ENCODE assay signal across 10 mouse cellular contexts in the genomic region with DNA sequence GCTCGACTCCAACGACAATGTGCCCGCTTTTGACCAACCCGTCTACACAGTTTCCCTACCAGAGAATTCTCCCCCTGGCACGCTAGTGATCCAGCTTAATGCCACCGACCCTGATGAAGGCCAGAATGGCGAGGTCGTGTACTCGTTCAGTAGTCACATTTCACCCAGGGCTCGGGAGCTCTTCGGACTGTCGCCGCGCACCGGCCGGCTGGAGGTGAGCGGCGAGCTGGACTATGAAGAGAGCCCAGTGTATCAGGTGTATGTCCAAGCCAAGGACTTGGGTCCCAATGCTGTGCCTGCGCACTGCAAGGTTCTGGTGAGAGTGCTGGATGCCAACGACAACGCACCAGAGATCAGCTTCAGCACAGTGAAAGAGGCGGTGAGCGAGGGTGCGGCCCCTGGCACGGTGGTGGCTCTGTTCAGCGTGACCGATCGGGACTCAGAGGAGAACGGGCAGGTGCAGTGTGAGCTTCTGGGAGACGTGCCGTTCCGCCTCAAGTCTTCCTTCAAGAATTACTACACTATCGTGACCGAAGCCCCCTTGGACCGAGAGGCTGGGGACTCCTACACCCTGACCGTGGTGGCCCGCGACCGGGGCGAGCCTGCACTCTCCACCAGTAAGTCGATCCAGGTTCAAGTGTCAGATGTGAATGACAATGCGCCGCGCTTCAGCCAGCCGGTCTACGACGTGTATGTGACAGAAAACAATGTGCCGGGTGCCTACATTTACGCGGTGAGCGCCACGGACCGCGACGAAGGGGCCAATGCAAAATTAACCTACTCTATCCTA. TPM values are rescaled to one million over a fixed set of nuclear protein-coding genes. Genes with fewer than 3 reads are reported as not detected.
DNase-seq lines count a peak whose midpoint lies in the region; ATAC-seq and TF ChIP-seq lines count a peak whose summit lies in the region.
"Had no signal": no experiment of that assay in that cellular context is flagged by ENCODE, and none has a peak within 500 bp of the region (broad histone marks: within the 10 kb centered on the region; RNA-seq: fewer than 3 reads in every experiment).

No protein-coding gene starts in this region.

- DNase-seq in gastrocnemius, postnatal 25 days: peak; percentile 6
- DNase-seq in gastrocnemius, adult 18-20 months (ENCODE audit: low spot score): no peak
- DNase-seq in 3134 (ENCODE audit: extremely low read depth, insufficient read length, low spot score): peak; percentile 27
- DNase-seq in cerebellum, postnatal 4 days (ENCODE audit: low spot score in 2 of 2): peak; percentile 19 to 22
- DNase-seq in hindbrain, embryonic 11.5 days (ENCODE audit: low spot score): peak; percentile 68
- no peak for DNase-seq in limb, embryonic 14.5 days (ENCODE audit: low spot score)
- DNase-seq in right cerebral cortex, adult 2 months (ENCODE audit: low spot score in 2 of 2): peak; percentile 44 to 67
- no peak for DNase-seq in urinary bladder, postnatal 25 days (ENCODE audit: low spot score)

- peak overlapping the region; percentile 61 for H3K4me3 ChIP-seq in hindbrain, embryonic 11.5 days (ENCODE audit: low read depth, low read length)
- peak overlapping the region; percentile 70 for H3K4me3 ChIP-seq in limb, embryonic 14.5 days (replicated peaks; ENCODE audit: low read length)
- H3K4me3 ChIP-seq: heart, adult 2 months had no signal

- no peak for TF ChIP-seq POLR2A in limb, embryonic 14.5 days (IDR thresholded peaks at IDR 0.05; ENCODE audit: borderline replicate concordance, extremely low read depth, insufficient read depth, insufficient read length)

- no peaks in the 10 kb centered on the region for H3K36me3 ChIP-seq in hindbrain, embryonic 11.5 days (ENCODE audit: control insufficient read depth, insufficient read depth, low read length)
- H3K36me3 ChIP-seq in limb, embryonic 14.5 days (ENCODE audit: control insufficient read depth, insufficient read depth, low read length): no peaks in the 10 kb centered on the region
- H3K36me3 ChIP-seq: G1E had no signal

- peak overlapping the region; percentile 49 for H3K9ac ChIP-seq in hindbrain, embryonic 11.5 days (ENCODE audit: low read depth, low read length)
- peak overlapping the region; percentile 55 for H3K9ac ChIP-seq in limb, embryonic 14.5 days (ENCODE audit: low read depth, low read length, severe bottlenecking)

- no peak overlapping the region for H3K27ac ChIP-seq in hindbrain, embryonic 11.5 days (ENCODE audit: low read depth, low read length)
- H3K27ac ChIP-seq in limb, embryonic 14.5 days (replicated peaks; ENCODE audit: low read depth, low read length): no peak overlapping the region
- H3K27ac ChIP-seq: heart, adult 2 months had no signal

- no peaks in the 10 kb centered on the region for H3K9me3 ChIP-seq in hindbrain, embryonic 11.5 days (ENCODE audit: control insufficient read depth, low read length)
- no peaks in the 10 kb centered on the region for H3K9me3 ChIP-seq in limb, embryonic 14.5 days (ENCODE audit: control insufficient read depth, low read length)

- peaks cover 18% of the 10 kb centered on the region for H3K27me3 ChIP-seq in hindbrain, embryonic 11.5 days (ENCODE audit: control insufficient read depth, insufficient read depth, low read length)
- peaks cover 16% of the 10 kb centered on the region for H3K27me3 ChIP-seq in limb, embryonic 14.5 days (ENCODE audit: control insufficient read depth, insufficient read depth, low read length)

- H3K4me1 ChIP-seq in hindbrain, embryonic 11.5 days (replicated peaks; ENCODE audit: control insufficient read depth, insufficient read depth, low read length): peaks cover 4% of the 10 kb centered on the region; the same call in 1 of the 2 replicates
- peaks cover 13% of the 10 kb centered on the region; the same call in 1 of the 2 replicates for H3K4me1 ChIP-seq in limb, embryonic 14.5 days (ENCODE audit: control insufficient read depth, insufficient read depth, low read length)

- peak overlapping the region; percentile 96 for H3K4me2 ChIP-seq in hindbrain, embryonic 11.5 days (replicated peaks; ENCODE audit: low read depth, low read length)
- peak overlapping the region; percentile 97 for H3K4me2 ChIP-seq in limb, embryonic 14.5 days (replicated peaks; ENCODE audit: low read depth, low read length, severe bottlenecking)

- no peak for ATAC-seq in hindbrain, embryonic 11.5 days (ENCODE audit: low FRiP score)
- ATAC-seq in limb, embryonic 14.5 days (ENCODE audit: low FRiP score, low read depth): no peak

- under 1% methylated on average over 54 of the region's 55 CpGs for WGBS in hindbrain, embryonic 11.5 days
- WGBS in limb, embryonic 14.5 days: 1% methylated on average over 55 of the region's 55 CpGs

RNA-seq across cellular contexts. Expression of gene Pcdh10, which starts 2.0 kb away (rescaled TPM):
- total RNA-seq in gastrocnemius, postnatal 25 days (2021): under 1 TPM; 0.23 to 0.27 TPM
- under 1 TPM; 0.07 to 0.28 TPM for total RNA-seq in gastrocnemius, adult 18-20 months (2021)
- 4.5 and 4.6 TPM in 2 replicates for polyA plus RNA-seq in hindbrain, embryonic 11.5 days (2014; fragmentation: Nextera tagmentation; extraction: Ambion mirVana)
- 28.1 and 36.5 TPM in 2 replicates for polyA plus RNA-seq in limb, embryonic 14.5 days (2012; rRNA removed)
- 8.9 and 10.4 TPM in 2 replicates for polyA plus RNA-seq in limb, embryonic 14.5 days (2014; fragmentation: Nextera tagmentation; extraction: Ambion mirVana)
- polyA plus RNA-seq: G1E had no signal

Comparison
In these comparisons a context has a peak if more than half of its experiments do, and no peak if none do; other contexts are left out.
1. DNase-seq: peak in gastrocnemius, postnatal 25 days (single experiment), 3134 (single experiment), cerebellum, postnatal 4 days (2 of 2), hindbrain, embryonic 11.5 days (single experiment) and right cerebral cortex, adult 2 months (2 of 2); none in gastrocnemius, adult 18-20 months (single experiment), limb, embryonic 14.5 days (single experiment) and urinary bladder, postnatal 25 days (single experiment).